Comparison of ENCODE assay signal across 22 mouse cellular contexts in genomic region chr11:108204895-108205248, GRCm38 (mm10).
DNase-seq lines count a peak whose midpoint lies in the region; ATAC-seq and TF ChIP-seq lines count a peak whose summit lies in the region.
"Had no signal": no experiment of that assay in that cellular context is flagged by ENCODE, and none has a peak within 500 bp of the region (broad histone marks: within the 10 kb centered on the region; RNA-seq: fewer than 3 reads in every experiment).

No protein-coding gene starts in this region.

- H3K27ac ChIP-seq in heart, embryonic 15.5 days: 0 out of 2 replicates have a peak overlapping the region, but pooled peaks have one; percentile 2
- no peak overlapping the region for H3K27ac ChIP-seq in heart, embryonic 10.5 days
- H3K27ac ChIP-seq in hindbrain, embryonic 16.5 days (ENCODE audit: low read depth, low read length): no peak overlapping the region
- H3K27ac ChIP-seq: embryonic facial prominence, embryonic 15.5 days; limb, embryonic 12.5 days; macrophage; neural tube, embryonic 15.5 days had no signal

- no peaks in the 10 kb centered on the region for H3K36me3 ChIP-seq in heart, embryonic 15.5 days
- no peaks in the 10 kb centered on the region for H3K36me3 ChIP-seq in heart, embryonic 10.5 days
- no peaks in the 10 kb centered on the region for H3K36me3 ChIP-seq in hindbrain, embryonic 16.5 days (ENCODE audit: control insufficient read depth, insufficient read depth, low read length)
- H3K36me3 ChIP-seq: embryonic facial prominence, embryonic 15.5 days; limb, embryonic 12.5 days; neural tube, embryonic 15.5 days had no signal

- no peak for TF ChIP-seq POLR2A in brain, embryonic 14.5 days (IDR thresholded peaks at IDR 0.05; ENCODE audit: borderline replicate concordance, extremely low read depth, insufficient read depth, insufficient read length, poor library complexity, severe bottlenecking)

- no peaks in the 10 kb centered on the region for H3K27me3 ChIP-seq in heart, embryonic 15.5 days
- H3K27me3 ChIP-seq in heart, embryonic 10.5 days (ENCODE audit: insufficient read depth, poor library complexity, severe bottlenecking): no peaks in the 10 kb centered on the region
- H3K27me3 ChIP-seq in hindbrain, embryonic 16.5 days (replicated peaks; ENCODE audit: control insufficient read depth, insufficient read depth, low read length): no peaks in the 10 kb centered on the region
- H3K27me3 ChIP-seq: embryonic facial prominence, embryonic 15.5 days; limb, embryonic 12.5 days; neural tube, embryonic 15.5 days had no signal

- intact Hi-C loops in left cerebral cortex, postnatal 14 days (cut with DNase I): no loop called here

- H3K4me2 ChIP-seq in heart, embryonic 15.5 days: no peak overlapping the region
- no peak overlapping the region for H3K4me2 ChIP-seq in hindbrain, embryonic 16.5 days (ENCODE audit: low read length)
- H3K4me2 ChIP-seq: embryonic facial prominence, embryonic 15.5 days; limb, embryonic 12.5 days; liver, embryonic 11.5 days; neural tube, embryonic 15.5 days had no signal

- DNase-seq in heart, embryonic 10.5 days (ENCODE audit: low spot score): no peak
- peak; percentile 74 for DNase-seq in brain, embryonic 14.5 days (ENCODE audit: low read depth)
- no peak for DNase-seq in left cerebral cortex, postnatal 14 days (ENCODE audit: low spot score in 2 of 2)
- DNase-seq in thymus, postnatal 0 days (ENCODE audit: low spot score): no peak
- DNase-seq: adrenal gland, postnatal 36 days; cerebellum, adult 11 months; cerebellum, adult 9-11 months; gastrocnemius, postnatal 14 days; heart, adult 18-20 months; kidney, adult 8-10 months; kidney, postnatal 14 days; liver, postnatal 0 days had no signal

- 53% methylated on average over 5 of the region's 5 CpGs for WGBS in heart, embryonic 15.5 days
- WGBS in heart, embryonic 10.5 days: 58% methylated on average over 5 of the region's 5 CpGs
- 17% methylated on average over 5 of the region's 5 CpGs for WGBS in hindbrain, embryonic 16.5 days

- no peak for TF ChIP-seq CTCF in brain, embryonic 14.5 days (IDR thresholded peaks at IDR 0.05; ENCODE audit: borderline replicate concordance, extremely low read depth, insufficient read depth, insufficient read length)

- H3K9me3 ChIP-seq in heart, embryonic 15.5 days (replicated peaks): no peaks in the 10 kb centered on the region
- H3K9me3 ChIP-seq in heart, embryonic 10.5 days: no peaks in the 10 kb centered on the region
- H3K9me3 ChIP-seq in hindbrain, embryonic 16.5 days (ENCODE audit: control insufficient read depth, low read length): no peaks in the 10 kb centered on the region
- H3K9me3 ChIP-seq: embryonic facial prominence, embryonic 15.5 days; limb, embryonic 12.5 days; neural tube, embryonic 15.5 days had no signal

- peaks cover 17% of the 10 kb centered on the region for H3K4me1 ChIP-seq in heart, embryonic 15.5 days (replicated peaks)
- peaks cover 10% of the 10 kb centered on the region for H3K4me1 ChIP-seq in heart, embryonic 10.5 days
- H3K4me1 ChIP-seq in hindbrain, embryonic 16.5 days (ENCODE audit: control insufficient read depth, insufficient read depth, low read depth, low read length): peaks cover 5% of the 10 kb centered on the region; the same call in 1 of the 2 replicates

- ATAC-seq in heart, embryonic 15.5 days (replicated peaks; ENCODE audit: insufficient number of reproducible peaks, insufficient read depth, low FRiP score, low read depth): no peak
- ATAC-seq in CD4-positive, CD25-positive, alpha-beta regulatory T cell, adult 4 months: peak; percentile 21
- ATAC-seq in inflammation-experienced regulatory T-cells, adult 6 months: peak; percentile 18
- ATAC-seq in hindbrain, embryonic 16.5 days: no peak
- ATAC-seq: liver, postnatal 0 days; lung, postnatal 0 days had no signal

- no peak overlapping the region for H3K9ac ChIP-seq in heart, embryonic 15.5 days
- no peak overlapping the region for H3K9ac ChIP-seq in hindbrain, embryonic 16.5 days (ENCODE audit: low read depth, low read length)
- H3K9ac ChIP-seq: embryonic facial prominence, embryonic 15.5 days; limb, embryonic 12.5 days; liver, postnatal 0 days; neural tube, embryonic 15.5 days had no signal

- no peak overlapping the region for H3K4me3 ChIP-seq in heart, embryonic 15.5 days
- H3K4me3 ChIP-seq in heart, embryonic 10.5 days: no peak overlapping the region
- no peak overlapping the region for H3K4me3 ChIP-seq in hindbrain, embryonic 16.5 days (ENCODE audit: low read length)
- H3K4me3 ChIP-seq: embryonic facial prominence, embryonic 15.5 days; limb, embryonic 12.5 days; neural tube, embryonic 15.5 days had no signal

Comparison
In these comparisons a context has a peak if more than half of its experiments do, and no peak if none do; other contexts are left out.
1. ATAC-seq: peak in CD4-positive, CD25-positive, alpha-beta regulatory T cell, adult 4 months (single experiment) and inflammation-experienced regulatory T-cells, adult 6 months (single experiment); none in heart, embryonic 15.5 days (single experiment) and hindbrain, embryonic 16.5 days (single experiment).